Mouse (Mus musculus) c-Kit-positive CD71-positive TER-119-positive erythroid progenitor cells, embryonic 14.5 days (primary cell): ENCODE measurements around the gene 4930519G04Rik.
"Not testable (repeated sequence)": the region's sequence is repeated elsewhere in the genome, so short reads cannot be mapped to it uniquely, and the experiment has no call there.

Source experiments
- DNase-seq: peaks from one replicate; pipeline ENCODE4 v3.0.0-alpha.2; 2013; ENCODE audit warnings: low spot score

The 4930519G04Rik gene

DNA sequence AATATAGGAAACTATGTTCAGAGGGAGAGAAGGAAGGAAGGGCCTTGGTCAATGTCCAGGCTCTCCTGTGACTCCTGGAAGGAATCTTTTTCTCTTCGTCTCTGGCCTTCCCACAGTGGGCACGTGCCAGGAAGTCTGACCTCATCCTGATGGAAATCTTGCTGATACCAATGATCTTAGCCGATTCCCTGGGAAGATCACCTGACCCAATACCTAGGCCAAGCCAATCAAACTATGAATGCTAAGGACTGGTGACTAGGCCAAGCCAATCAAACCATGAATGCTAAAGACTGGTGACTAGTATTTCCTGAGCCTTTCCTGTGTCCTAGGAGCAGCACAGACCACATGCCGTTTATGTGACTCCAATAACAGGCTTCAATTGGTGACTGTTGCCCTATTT is 60.2 kb downstream of the 4930519G04Rik start:
- DNase-seq = no peak

DNA sequence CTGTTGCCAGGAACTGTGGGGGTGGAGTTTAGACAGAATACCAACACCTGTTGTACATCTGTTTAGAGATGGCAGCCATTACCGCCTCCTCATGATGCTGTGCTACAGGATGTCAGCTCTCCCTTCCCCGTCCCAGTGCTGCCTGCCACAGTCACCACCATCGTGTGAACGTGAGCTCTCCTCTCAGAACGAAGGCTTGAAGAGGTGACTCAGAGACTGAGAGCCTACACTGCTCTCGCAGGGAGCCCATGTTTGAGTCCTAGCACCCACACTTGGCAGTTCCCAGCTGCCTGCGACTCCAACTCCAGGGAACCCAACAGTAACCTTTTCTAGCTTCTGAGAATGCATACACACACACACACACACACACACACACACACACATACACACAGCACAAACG is 61.4 kb downstream of the 4930519G04Rik start:
- DNase-seq = no peak

DNA sequence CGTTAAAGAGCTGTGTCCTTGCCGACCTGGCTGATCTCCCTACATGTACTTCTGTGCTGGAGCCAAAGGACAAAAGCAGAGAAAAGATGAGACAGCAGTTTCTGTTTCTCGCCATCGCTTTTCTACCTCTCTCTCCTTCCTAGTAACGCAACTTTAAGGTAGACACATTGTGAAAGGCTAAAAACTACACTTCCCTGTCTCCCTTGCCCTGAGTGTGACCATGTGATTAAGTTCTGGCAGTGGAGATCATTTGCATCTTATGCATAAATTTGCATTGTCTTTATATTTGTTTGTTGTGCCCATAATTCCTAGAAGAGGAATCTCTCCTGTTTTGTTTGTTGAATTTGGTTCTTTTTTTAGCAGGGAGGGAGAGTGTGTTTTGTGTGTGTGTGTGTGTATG is 62.4 kb downstream of the 4930519G04Rik start:
- DNase-seq = no peak

DNA sequence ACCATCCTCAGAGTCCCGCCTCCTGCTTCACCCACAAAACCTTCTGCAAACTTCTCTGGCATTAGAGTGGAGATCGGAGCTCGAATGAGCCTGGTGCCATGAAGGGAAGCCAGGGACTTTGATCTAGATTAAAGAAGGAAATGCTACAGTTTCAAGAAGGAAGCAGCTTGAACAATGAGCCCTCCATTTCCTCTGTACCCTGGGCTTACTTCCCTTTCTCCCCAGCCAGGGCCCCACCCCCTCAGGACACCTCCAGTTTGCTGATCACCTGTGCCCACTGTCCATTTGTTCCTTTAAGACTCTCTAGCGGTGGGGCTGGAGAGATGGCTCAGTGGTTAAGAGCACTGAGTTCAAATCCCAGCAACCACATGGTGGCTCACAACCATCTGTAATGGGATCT is 63.3 kb downstream of the 4930519G04Rik start:
- no peak for DNase-seq

DNA sequence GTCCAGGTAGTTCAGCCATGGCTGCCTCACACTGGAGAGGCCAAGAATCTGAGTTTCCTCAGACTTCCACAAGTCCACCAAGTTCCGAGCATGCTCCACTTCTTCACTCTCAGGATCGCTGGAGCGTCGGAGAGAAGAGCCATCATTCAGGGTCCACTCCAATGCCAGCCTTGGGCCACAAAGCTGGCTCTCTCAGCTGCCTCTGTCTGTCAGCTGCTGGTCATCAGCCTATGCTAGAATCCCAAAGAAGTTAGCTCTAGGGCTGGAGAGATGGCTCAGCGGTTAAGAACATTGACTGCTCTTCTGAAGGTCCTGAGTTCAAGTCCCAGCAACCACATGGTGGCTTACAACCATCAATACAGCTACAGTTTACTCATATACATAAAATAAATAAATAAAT is 63.9 kb downstream of the 4930519G04Rik start:
- not testable (repeated sequence) for DNase-seq

DNA sequence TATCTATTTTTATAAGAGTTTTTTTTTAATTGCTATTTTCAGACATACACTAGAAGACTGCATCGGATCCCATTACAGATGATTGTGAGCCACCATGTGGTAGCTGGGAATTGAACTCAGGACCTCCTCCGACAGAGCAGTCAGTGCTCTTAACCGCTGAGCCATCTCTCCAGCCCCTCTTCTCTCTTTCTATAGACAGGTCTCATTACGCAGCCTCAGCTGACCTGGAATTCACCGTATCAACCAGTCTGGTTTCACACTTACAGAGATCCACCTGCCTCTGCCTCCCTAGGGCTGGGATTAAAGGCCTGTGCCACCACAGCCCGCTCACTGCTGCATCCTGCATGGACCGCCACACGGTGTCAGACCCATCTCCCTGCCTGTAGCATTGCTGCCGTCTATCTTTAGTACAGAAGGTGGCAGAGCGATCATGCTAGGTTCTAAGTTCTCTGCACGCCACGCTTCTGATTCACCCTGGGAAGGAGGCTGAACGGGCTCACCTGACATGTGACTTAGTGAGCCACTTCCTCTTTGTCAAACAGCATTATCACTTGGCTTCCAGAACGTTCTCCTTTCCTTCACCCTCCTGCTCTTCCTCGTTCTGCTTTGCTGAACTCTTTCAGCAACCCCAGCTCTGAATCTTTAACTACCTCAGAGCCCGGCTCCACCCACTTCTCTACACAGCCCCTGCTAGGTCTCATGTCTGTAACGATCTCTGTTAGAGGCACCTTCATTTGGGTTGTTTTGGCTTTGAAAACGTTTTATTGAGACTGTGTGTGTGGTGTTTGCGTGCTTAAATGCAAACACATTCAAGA is 68.3 kb downstream of the 4930519G04Rik start:
- DNase-seq = no peak

DNA sequence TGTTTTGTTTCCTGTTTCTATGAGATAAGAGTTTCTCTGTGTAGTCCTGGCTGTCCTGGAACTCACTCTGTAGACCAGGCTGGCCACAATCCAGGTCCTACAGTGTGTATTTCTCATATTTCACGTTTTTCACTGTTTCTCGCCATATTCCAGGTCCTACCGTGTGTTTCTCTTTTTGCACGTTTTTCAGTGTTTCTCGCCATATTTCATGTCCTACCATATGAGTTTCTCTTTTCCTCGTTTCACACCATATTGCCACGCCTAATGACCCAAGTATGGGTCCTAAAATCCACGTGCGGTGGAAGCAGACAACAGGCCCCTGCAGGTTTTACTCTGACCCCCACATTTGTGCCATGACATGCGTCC is 68.9 kb downstream of the 4930519G04Rik start:
- DNase-seq = peak; percentile 30

DNA sequence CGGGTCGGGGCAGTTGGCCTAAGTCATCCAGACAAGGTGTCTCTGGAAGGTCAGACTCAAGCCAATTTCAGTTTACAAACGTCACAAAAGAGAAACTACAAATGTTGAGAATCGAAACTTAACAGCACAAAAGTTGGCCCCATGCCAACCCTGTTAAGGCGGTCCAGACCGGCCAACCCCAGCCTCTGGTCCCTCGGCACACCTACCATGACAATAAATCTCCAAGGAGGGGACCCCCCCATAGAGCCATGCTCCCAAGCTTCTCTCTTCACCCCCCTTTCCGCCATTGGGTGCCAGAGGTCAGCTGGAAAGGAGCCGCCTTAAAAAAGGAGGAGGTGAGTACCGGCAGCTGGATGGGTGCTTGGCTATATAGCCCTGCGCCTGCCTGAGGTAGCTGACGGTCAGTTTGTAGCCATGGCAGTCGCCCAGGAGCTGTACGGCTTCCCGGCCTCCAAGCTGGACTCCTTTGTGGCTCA is 69.6 kb downstream of the 4930519G04Rik start, which contains the start of gene Oasl1:
Gene Oasl1 (plus strand): TSS at position 243 of the 476 bp plus-strand sequence.
- DNase-seq = peak; percentile 9

DNA sequence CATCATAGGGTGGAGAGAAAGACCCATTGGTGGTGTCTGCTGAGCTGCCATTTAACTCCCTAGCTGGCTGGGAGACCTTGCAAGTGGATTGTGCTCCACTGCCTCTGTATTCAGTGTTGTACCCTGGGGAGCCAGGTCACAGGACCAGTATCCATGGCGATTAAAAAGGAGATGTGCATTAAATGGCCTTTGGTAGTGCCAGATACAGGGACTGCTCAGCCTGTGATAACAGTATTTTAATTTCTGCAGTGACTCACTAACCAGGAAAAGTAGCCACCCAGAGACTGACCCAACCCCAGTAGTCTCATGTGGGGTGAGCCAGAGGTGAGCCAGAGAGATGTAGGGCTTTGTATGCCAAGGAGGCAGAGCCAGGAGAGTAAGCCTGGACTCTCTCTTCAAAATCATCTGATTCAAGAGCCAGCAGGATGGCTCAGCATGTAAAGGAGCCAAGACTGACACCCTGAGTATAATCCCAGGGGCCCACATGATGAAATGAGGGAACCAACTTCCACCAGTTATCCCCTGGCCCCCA is 72.8 kb downstream of the 4930519G04Rik start:
- DNase-seq = no peak

DNA sequence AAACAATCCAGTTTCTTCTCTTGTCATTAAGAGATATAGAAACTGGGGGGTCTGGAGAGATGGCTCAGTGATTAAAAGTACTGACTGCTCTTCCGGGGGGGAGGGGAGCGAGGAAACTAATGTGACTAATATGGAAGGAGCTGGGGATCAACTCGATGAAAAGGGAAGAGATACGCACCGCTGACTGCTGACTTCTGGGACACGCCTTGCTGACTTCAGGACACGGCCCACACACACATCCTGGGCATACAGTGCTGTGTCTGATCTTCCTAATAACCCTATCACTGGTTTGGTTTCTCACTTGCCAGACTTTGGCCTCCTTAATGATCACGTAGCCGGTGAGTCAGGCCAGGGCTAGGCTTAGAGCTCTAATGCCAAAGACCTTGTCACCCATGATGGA is 73.3 kb downstream of the 4930519G04Rik start:
- no peak for DNase-seq

DNA sequence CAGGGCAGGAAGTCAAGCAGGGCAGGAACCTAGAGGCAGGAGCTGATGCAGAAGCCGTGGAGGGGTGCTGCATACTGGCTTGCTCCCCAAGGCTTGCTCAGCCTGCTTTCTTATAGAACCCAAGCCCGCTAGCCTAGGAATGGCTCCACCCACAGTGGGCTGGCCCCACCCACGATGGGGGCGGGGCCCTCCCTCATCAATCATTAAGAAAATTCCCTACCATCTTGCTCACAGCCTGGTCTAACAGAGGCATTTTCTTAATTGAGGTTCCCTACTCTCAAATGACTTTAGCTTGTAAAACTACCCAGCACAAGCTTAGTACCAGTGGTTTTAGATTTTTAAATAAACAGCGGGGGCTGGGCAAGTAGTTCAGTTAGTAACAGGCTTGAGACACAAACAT is 78.2 kb downstream of the 4930519G04Rik start:
- DNase-seq = no peak

DNA sequence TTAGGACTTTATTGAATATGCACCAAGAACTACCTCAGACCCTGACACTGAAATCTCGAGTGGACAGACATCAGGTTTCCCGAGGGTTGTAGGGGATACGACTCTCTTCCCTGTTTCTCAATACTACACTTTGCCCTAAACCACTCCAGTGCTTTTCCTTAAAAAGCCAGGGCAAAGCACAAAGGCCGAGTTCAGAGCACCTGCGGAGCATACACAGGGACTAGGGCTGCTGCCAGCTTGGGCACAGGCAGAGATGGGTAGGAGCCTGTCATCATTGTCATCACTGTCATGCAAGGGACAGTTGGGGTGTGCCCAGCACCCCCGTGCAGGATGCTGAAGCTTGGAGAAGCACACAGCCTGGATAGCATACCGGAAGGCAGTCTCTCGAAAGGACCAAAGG is 79.7 kb downstream of the 4930519G04Rik start:
- no peak for DNase-seq
